Mouse (Mus musculus): ENCODE measurements around the gene Klra4.
"Not testable (repeated sequence)": the region's sequence is repeated elsewhere in the genome, so short reads cannot be mapped to it uniquely, and the experiment has no call there.

Gene Klra4

DNA sequence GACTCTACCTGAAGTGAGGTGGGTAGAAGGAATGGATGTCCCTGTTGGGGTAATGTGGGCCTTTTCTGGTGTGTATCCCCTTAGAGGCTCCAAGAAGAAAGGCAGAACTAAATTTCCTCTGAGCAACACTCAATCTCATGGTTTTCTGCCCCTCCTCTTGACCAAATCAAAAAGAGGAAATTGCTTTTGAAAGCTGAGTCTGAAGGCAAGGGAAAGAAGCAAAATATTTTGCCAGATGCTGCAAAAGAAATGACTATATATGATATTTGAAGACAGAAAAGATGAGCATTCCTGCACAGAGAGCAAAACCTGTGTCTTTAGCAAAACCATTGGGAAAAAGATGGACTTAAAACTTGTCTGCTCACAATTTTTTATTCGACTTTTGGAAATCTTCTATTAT lies at the start of gene Klra4:
Klra4 (minus strand) TSS at position 101 of the 400 bp plus-strand sequence.
- not testable (repeated sequence) for DNase-seq (ENCODE audit: low spot score in 2 of 2)

DNA sequence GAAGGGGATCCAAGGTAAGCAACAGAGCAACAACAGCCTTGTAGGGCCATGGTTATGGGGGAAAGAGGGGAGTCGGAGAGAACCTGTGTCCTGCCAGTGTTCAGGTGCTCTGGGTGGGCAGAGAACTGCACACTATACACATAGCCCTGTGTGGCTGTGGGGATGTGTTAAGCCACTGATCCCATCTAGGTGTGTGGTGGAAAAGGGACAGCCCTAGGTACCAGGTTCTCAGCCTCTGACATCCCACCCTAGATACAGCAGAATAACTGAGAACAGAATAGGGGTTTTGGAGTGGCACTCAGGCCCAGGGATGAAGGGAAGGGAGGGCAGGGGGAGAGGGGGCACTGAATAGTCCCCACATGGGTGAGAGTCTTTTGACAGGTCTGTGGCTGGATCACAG lies 43.4 kb upstream of the Klra4 start:
- DNase-seq (ENCODE audit: low spot score in 2 of 2): no peak

DNA sequence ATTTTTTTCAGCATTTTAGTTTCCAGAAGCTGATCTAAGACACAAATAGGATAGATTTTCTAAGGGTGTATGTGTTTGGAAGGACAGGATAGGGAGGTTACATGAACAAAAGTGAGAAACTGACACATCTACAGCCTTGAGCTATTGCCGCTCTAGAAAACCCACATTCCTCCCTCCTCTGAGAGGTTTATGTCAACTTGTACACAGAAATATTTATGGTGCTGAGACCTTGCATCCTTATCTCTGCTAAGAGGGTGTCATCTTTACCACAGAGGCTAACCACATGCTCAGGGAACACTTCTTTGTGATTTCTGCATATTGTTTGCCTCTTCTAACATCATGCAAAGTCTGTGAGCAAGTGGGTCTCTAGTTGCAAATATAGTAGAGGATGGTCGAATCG lies 35.7 kb upstream of the Klra4 start:
- not testable (repeated sequence) for DNase-seq (ENCODE audit: low spot score in 2 of 2)

DNA sequence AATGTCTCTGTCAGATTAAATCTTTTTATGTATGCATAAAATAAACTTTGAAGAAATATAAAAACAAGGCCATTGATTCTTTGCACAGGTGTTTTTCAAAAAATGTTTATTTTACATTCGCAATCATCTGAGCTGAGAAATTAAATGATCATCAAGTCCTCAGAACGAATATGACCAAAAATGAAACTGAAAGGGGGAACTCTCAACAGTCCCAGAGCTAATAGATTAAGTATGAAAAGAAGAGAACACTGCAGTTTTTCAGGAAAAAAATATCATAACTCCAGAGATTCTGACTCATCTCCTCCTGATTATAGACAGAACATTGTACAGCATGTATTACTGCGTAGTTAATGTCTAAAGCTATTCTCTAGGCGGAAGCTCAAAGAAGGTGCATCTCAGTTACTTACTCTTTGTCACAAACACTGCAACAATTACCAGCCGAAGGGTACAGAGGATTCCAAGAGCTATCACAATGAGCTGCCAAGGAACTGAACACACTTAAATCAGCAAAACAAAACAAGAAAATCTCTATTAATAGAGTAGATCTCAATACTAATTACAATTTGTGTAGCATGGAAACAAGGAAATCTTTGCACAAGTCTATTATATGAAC lies 25.4 kb upstream of the Klra4 start:
- DNase-seq (ENCODE audit: low spot score in 2 of 2): no peak

DNA sequence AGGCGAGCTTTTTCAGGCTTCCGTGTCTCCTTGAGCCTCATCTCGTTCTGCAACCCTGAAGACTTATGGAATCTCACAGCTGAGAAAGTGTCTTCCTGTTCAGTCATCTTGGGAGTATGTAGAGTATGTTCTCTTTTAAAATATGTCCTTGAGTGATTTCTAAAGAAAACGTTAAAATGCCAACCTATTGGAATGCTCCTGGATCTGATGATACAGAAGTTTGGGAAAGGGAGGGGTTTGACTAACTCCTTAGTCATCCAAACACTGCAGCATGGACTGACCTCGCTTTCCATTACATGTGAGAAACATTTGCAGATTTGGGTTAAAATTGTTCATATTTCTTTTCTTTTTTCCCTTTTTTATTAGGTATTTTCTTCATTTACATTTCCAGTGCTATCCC lies 1.9 kb downstream of the Klra4 start:
- DNase-seq (ENCODE audit: low spot score in 2 of 2): no peak

- DNase-seq (ENCODE audit: low spot score in 2 of 2): not testable (repeated sequence)
Measured at GRCm38 (mm10) chr6:130035146-130035545, 31.9 kb downstream of the Klra4 start.

DNA sequence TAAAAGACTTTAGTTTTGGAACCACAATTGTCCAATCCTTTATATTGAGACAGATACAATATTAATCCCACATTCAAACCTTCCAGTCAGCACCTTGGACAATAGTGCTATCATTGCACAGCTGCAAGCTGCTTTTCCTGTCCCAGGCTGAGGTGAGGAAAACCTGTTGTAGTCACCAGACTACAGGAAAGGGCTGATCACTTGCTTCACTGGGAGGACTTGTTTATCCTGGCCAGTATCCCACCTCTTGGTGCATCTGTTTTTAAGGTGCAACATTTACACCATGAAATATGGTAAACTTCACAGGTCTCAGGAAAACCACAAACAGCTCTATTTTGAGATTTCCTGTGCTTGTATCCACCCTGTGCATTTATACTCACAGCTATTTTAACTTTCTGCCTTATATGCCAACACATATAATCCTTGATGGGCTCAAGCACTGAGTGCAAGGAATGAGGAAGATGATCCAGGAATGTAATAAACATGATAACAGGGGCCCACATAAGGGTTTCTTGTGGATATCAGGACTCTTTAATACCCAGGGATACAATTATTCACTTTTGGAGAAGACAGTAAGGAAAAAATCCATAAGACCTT lies 35.5 kb downstream of the Klra4 start:
- DNase-seq (ENCODE audit: low spot score in 2 of 2): not testable (repeated sequence)

DNA sequence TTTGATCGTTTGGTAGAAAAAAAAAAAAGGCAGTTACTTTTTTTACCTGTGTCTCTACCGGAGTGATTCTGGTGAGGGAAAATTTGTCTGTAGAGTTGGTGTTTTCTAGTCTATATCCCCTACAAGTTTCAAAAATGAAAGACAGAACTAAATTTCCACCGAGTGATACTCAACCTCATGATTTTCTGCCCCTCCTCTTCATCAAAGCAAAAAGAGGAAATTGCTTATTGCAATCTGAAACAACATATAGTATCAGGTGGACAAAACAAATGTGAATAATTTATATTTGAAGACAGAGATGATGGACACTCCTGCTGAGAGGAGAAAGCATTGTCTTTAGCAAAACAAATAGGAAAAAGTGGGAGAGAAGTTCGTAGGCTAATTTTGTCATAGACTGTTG lies 40.2 kb downstream of the Klra4 start, which contains the start of gene Klra6:
Klra6 (minus strand) TSS at position 101 of the 400 bp plus-strand sequence.
- DNase-seq (ENCODE audit: low spot score in 2 of 2): no peak
